Mouse (Mus musculus): Measurements from ENCODE around the gene Fam184b.

DNA sequence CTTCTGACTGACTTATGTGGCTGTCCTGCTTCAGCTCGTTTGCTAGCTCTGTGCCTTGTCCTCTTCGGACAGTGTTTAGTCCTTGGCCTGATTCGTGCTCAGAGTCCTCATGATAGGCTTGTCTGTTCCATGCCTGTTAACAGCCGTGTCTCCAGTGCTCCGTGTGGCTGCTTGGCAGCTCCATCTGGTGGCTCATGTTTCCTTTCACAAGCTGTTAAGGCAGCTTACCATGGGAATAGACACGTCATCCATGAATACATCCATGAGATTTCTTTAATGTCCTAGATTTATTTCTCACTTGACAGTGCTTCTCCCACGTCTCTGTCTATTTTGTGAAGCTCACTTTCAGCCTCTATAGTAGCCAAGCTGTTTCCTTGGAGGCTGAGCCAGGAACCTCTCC, 129.3 kb downstream of the Fam184b start:
- no peak for TF ChIP-seq CTCF (IDR thresholded peaks at IDR 0.05; ENCODE audit: control insufficient read depth, insufficient read depth, insufficient read length)
- TF ChIP-seq MYOD1 (IDR thresholded peaks at IDR 0.05; ENCODE audit: control insufficient read depth, insufficient read length, low read depth): no peak
- no peak for TF ChIP-seq FOSL1 (IDR thresholded peaks at IDR 0.05; ENCODE audit: insufficient read depth, low read length, poor library complexity, severe bottlenecking)
- no peak for TF ChIP-seq MAX (IDR thresholded peaks at IDR 0.05)
- no peak for TF ChIP-seq CEBPB (IDR thresholded peaks at IDR 0.05; ENCODE audit: low read depth)
- TF ChIP-seq MYOG (IDR thresholded peaks at IDR 0.05; ENCODE audit: control insufficient read depth, extremely low read depth, insufficient read length): no peak

Measured in C2C12 (cell line).